Mouse (Mus musculus) erythroid progenitor cell, adult 5-6 weeks (primary cell): ENCODE results near the gene Vsx2. TPM values are rescaled to one million over a fixed set of nuclear protein-coding genes. Genes with fewer than 3 reads are reported as not detected.
"Not testable (repeated sequence)": the region's sequence is repeated elsewhere in the genome, so short reads cannot be mapped to it uniquely, and the experiment has no call there.

Source experiments
- ATAC-seq: replicated peaks from 2 replicates; pipeline ENCODE4 v1.8.0; 2016; ENCODE audit warnings: moderate number of reproducible peaks, mild to moderate bottlenecking, moderate TSS enrichment, inconsistent platforms; ENCODE audit not compliant: poor library complexity, low FRiP score, severe bottlenecking
- total RNA-seq, 2 experiments: library from RNA; stranded (forward) in 1 of 2; stranded (reverse) in 1 of 2; fragments of 150-400 nt in 1 of 2; fragments of 186-747, 209-891 nt in 1 of 2; gene quantifications; 2 replicates each; pipeline versions ENCODE4 v1.2.3 to v1.2.4; 2015 to 2017; ENCODE audit warnings: low replicate concordance in 2 of 2

Vsx2 gene
- total RNA-seq (2015; ENCODE audit: low replicate concordance) (not detected in 2 replicates), total RNA-seq (2017; ENCODE audit: low replicate concordance) (not detected in 2 replicates)

DNA sequence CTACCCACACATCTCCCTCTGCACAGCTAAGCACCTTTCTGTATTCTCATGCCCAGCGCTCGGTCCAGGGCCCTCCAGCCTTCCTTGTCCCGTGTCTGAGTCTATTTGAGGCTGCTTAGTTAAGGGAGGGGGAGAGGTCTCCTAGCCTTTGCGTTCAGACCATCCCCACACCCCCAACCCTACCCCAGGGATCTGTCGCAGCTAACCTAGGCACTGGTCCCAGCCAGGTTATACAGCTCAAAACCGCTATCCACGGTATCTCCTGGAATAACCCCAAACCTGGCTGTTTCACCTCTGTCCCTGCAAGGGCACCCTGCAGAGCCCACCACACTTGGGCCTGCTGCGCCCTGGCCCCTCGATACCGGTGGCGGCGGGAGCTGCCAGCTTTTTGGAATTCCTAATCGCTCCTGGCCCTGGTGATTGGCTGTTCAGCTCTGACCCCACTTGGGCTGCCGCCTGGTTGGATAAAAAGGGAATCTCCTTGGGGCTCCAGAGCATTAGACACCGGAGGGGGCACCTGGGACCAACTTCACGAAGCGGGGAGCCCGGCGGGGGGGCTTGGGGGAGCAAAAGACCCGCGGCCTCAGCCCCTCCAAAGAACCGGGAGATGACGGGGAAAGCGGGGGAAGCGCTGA is at the start of gene Vsx2:
TSS of gene Vsx2 (plus strand) at position 427 of the 635 bp plus-strand sequence.
- ATAC-seq, result no peak

DNA sequence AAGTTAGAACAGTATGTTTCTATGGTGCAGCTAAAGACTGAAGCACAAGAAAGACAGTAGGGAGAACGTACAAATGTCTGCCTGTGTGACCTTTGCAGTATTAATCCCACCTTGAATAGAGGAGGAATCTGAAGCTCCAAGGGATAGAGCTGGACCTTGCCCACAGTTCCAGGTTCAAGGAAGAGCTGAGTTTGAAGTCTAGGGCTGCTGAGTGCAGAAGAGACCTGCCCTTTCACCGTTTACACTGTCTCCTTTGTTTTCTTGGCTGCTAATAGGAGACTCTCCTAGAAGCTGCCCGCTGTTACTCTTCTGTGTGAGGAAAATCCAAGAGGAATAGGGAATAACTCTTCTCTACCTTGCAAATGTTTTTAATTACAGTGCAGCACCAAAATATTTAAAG is 45.8 kb upstream of the Vsx2 start:
- no peak for ATAC-seq

DNA sequence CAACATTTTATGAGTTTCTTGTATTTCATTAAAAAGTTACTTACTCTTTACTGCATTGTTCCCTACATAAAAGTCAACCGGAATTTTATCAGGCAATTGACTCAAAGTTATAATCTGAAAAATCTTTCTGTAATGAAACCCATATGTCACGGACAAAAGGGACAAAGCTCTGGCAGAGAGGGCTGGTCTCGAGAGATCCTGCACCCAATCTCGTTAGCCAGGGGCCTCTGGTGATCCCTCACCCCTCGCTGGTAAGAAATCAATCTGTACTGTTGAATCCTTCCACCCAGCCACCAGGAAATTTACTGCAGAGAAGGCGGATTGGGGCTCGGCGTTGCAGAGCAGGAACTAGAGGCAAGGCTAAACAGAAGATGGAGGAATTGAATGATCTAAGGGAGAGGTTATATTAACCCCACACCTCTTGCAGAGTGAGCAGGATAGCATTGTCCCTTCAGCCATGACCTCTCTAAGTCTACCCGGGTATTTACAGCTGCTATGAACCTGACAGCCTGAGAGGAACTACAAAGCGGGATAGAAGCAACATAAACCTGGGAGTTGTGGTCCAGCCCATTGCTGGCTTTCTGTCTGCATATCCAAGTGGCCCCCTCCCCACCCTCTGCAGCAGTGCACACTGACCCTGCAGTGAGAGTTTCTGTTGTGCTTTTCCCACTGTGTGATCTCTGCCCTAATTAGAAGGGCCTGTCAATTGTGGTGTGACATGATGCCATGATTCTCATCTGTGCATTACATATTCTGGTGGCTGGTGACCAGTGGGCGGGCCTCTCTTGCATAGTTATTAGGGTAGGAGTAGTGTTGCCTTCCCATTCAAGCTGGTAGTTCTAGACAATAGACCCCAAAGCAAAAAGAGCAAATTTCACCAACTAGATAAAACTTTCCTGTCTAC is 45.2 kb upstream of the Vsx2 start:
- ATAC-seq, result no peak

DNA sequence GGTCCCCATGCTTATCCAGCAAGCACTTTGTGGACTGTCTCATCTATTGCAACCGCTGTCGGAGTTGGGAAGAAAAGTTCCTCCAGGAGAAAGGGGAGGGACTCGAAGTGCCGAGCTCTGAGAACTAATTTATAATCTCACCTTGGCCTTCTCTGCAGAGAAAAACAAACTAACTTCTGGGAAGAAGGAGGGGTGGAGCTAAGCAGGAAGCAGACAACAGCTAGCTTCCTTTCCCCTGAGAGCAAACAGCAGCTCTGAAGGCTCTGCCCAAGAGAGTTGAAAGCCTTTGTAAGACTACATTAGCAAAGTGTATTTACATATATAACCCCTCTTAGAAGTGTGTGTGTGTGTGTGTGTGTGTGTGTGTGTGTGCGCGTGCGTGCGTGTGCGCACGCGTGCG is 44.1 kb upstream of the Vsx2 start:
- no peak for ATAC-seq

DNA sequence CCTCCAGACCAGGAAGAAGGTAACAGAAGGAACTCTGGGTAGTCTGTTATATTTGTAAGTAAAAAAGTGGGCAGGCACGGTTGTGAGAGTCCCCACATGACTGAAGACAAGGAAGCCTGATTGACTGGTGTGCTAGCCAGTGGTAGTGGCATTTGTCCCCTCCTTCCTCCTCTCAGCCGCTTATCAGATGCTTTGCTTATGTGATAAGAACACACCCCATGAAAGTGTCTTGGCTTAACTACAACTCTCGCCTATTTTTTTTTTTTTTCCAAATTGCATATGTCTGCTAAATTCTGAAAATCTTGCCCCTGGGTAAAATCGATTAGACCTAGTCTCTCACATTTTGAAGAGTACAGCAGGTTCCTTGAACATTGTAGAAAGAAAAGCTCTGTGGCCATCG is 39.1 kb upstream of the Vsx2 start:
- no peak for ATAC-seq

DNA sequence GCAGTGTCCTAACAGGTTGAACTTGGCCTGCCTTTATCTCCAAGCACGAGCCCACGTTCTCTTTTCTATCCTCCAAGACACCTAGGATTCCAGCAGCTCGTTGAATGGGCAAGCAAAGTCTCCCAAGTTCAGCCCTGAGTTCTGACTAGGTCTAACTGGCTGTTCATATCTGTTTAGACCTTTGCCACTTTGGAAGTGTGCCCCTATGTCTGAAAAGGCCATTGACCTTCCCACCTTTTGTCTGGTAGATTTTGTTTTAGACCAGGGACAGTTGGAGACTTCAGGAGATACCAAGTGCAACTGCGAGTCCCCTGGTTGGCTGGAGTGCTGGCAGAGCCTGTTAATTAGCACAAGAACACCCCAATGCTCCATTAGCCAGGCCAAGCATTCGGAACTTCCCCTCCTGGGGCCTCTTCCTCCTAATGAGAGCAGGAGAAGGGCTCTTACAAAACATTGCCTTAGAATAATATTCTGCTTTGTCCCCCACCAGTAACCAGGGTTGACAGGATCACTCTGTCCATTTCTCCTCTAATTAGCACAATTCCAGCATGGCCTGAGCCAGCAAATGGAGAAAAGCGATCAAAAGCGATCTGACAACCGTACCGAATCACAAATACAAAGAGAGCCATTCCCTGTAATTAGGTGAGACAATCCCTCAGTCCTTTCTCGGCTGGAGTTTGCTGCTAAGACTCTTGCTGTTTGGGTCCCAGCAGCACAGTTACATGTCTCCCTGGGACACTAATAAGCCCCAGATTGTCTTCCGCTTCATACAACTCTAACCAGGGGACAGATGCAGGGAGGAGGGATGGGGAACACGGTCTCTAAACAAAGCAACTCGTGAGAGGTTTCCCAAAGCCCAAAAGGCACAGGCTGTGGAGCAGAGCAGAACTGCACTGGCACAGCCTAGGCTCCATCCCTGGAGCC is 37.4 kb upstream of the Vsx2 start:
- ATAC-seq, result no peak

DNA sequence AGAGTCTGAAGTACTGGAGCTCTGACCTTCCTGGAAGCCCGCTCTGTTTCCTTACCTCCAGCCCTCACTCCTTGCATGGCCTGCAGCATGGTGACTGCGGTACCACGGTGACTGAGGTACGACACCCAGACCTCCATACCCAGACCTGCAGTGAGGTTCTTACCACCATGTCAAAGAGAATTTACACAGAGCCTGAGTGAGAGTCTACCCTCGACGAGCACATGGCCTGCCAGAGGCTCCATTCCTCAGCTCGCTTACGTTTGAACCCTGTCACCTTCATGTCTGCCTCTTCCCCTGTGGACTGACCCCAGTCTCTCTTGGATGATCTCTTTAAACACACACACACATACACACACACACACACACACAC is 36.7 kb upstream of the Vsx2 start:
- ATAC-seq, result no peak

DNA sequence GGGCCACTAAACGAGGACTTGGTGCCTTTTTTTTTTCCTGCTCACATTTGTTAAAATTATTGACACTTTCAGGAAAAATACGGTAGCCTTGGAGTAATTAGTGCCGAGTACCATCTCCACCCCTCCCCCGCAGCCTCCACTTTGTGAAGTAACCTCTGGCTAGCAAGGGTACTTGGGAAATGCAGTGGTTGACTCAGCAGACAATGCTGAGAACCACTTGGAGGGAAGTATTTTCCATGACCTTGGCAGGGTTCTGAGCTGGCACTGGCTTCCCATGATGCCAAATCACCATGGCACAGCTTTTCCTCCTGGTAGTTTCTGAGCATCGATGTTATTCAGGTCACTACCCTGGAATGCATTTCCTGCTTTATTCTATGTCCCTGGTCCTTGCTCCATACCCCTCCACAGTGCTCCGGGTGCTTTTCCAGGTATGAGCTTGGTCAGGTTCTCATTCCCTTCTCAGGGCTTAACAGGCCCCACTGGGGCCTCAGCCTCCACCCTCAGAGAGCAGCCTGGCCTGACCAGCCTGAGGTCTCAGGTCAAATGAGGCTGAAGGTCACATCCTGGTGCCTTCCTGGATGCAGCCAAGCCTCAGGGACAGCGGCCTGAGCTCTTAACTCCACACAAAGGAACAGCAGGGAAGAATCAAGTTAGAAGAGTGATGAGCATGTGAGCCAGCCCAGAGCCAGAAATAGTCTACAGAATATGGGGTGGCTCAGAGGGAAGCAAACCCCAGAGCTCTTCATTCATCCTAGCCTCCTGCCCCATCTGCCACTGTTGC is 35.7 kb upstream of the Vsx2 start:
- no peak for ATAC-seq

DNA sequence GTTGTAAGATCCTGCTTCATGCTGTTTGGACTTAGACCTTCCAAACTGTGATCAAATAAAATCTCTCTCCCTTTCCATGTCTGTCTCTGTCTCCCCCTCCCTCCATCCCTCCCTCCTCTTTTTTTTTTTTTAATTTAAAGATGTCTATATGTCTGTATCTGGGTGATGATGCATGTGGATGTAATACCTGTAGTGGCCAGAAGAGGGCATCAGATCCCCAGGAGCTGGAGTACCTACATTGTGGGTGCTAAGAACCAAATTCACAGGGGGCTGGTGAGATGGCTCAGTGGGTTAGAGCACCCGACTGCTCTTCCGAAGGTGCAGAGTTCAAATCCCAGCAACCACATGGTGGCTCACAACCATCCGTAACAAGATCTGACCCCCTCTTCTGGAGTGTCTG is 30.0 kb upstream of the Vsx2 start:
- ATAC-seq, result not testable (repeated sequence)

DNA sequence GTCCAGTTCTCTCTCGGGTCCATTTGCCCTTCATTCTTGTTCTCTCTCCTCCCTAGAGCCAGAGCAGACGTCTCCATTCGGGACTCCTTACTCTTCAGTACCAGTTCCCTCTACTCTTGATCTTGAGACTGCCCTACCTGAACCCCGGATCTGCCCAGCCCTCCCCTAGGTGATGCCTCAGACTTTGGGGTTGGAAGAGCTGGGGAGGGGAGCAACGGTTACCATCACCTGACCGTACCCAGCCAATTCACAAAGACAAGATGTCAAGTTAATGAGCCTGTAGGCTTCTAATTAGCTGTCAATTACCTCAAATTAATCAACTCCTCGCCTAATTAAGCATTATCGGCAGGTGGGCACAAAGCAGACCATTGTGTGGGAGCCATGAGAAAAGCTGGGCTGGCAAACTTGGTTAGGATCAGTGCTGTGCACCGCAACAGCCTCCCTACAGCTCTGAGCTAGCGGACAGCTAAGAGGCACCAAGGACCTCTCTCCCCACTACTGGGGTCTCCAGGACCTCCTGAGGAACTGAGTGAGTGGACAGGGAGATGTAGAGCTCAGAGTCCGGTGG is 28.1 kb upstream of the Vsx2 start:
- ATAC-seq, result no peak

DNA sequence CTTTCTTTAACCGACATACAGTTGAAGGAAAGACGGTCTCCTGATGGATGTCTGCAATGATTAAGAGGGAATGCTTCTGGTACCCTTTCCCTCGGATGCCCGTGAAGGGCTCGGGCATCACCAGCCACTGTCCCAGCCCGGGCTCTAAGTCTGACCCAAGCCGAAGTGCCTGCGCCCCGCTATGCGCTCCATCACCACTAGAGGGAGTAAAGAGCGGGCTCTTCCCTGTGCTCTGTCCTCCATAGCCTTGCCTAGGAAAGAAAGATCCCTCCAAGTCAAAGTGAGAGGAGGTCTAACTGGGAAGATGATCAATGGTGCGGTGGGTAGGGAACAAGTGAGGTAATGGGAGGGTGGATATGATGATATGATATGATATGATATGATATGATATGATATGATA is 23.5 kb upstream of the Vsx2 start:
- peak; percentile 86 for ATAC-seq

DNA sequence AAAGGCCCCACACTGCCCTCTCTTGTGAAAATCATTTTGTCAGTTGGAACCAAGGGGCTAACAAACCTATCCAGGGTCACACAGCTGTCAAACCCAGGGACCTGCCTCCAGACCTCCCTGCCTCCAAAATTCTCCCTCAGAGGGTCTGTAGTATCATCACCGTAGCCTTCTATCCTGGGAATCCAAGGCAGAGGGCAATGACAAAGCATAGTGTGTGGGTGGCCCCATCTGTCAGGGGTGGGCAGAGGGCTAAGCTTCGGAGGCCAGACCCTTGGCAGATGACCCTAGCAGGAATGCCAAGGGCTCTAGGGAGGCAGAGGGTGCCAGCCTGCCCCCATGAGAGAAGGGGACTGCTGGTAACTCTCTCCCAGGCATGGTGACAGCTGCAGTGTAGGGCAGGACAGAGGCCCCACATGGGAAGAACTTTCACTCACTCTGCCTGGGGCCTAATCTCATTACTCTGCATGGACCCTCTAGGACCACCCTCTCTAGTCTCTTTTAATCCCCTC is 22.9 kb upstream of the Vsx2 start:
- no peak for ATAC-seq

DNA sequence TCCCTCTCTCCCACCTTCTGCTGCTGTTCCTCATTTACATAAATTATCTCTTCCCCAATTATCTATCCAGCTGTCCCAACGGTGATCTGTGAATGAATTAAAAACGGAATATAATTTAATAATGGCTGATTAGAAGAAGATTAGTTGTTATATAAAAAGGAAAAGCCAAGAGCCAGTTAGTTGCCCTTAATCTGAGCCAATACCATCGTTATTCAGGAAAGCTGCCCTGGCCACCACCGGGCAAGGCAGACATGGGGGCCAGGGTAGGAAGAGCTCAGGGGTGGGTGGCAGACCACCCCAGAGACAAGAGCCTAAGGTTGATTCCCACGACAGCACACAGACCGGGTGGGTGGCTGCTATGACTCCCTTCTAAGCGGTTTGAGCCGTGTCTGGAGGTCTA is 21.3 kb upstream of the Vsx2 start:
- ATAC-seq, result no peak

DNA sequence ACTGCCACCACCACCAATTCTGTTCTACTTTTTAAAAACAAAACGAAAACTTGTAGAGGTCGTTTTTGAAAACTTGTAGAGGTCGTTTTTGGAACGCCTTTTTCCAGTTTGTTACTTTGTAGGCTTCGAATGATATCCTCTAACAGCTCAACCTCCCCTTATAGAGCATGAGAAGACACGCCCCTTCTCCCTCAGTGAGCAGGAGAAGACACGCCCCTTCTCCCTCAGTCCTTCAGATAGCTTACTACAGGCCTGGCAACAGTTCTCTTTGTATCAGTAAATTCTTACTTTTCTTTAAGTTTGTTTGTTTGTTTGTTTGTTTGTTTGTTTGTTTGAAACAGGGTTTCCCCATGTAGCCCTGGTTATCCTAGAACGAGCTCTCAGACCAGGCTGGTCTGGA is 14.3 kb upstream of the Vsx2 start:
- ATAC-seq, result no peak

DNA sequence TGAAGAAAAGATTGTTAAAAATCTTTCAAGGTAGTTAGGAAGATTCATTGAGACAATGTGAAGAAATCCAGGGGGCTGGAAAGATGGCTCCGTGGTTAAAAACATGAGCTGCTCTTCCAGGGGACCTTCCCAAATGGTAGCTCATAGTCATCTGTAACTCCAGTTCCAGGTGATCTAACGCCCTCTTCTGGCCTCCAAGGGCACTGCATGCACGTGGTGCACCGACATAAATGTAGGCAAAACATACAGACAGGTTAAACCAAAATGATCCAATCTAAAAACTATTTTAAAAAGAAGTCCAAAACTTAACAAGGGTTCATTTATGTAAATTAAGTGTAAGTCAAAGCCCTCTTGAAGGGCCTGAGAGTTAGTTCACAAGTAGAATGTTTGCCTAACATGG is 7.0 kb upstream of the Vsx2 start:
- ATAC-seq, result no peak

DNA sequence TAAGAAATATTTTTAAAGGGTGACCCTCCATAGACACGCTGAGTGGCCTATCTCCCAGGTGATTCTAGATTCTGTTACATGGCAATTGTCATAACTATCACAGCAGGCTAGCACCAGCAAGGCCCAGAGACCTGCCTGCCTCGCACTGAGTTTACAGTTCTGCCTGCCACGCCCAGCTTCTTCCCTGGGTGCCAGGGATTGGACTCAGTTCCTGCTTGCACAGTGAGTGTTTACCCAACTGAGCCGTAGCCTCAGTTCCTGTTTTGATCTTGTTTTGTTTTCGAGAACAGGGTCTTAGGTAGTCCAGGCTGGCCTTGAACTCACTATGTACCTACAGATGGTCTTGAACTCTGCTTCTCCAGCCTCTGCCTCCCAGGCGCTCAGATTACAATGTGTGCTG is 2.0 kb upstream of the Vsx2 start:
- no peak for ATAC-seq

DNA sequence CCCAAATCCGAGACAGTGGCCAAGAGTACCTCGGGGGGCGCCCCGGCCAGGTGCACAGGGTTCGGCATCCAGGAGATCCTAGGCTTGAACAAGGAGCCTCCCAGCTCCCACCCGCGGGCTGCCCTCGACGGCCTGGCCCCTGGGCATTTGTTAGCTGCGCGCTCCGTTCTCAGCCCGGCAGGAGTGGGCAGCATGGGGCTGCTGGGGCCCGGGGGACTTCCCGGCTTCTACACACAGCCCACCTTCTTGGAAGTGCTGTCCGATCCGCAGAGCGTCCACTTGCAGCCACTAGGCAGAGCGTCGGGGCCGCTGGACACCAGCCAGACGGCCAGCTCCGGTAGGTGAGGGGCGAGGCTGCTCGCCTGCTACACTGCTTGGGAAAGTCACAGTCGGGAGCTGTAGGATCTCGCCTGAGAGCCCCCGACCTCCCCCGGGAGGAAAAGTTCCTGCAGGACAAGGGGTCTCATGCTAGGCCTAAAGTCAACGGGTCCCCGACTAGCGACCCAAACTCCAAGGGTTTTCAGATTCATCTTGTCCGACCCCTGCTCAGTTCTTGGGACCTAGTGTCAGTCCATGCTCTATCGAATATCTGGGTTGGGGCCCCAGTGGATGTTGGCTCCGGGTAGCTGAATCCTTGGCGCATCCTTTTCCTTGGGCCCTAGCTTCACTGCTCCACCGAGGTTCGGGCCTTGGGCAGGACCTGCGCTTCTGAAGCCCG is 573 bp downstream of the Vsx2 start:
- no peak for ATAC-seq

DNA sequence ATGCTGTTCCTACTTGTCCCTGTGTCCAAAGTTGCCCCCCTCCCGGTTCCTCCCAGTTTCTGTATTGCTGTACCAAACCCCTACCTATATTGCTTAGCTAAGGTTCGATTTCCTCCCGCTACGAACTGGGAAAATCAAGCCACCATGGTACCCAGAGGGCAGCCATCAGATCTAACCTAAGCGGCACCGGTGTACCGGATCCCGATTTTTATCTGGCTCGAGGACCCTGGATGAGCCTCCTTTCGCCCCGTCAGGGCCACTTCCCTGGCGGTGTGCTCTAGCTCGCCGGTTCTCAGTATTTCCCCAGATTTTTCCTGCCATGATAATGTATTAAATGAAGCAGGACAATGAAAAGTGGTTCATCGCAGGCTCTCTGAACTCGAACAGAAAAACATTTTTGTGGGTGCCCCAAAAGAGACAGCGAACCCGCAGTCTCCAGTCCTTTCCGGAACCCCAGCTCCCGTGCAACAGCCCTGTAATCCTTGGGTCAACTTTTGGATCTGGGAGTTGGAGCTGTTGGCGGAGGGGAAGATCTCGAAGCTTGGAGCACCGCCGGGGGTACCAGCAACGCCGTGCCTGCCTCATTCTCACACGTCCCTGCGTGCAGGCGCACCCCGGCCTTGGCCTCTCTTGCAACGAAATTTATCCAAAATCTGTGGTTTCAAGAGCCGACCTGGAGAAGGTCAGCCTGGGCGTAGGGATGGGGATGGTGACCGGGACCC is 1.3 kb downstream of the Vsx2 start:
- no peak for ATAC-seq
